Mouse (Mus musculus): Measurements from ENCODE around the gene Fbxo9.

DNA sequence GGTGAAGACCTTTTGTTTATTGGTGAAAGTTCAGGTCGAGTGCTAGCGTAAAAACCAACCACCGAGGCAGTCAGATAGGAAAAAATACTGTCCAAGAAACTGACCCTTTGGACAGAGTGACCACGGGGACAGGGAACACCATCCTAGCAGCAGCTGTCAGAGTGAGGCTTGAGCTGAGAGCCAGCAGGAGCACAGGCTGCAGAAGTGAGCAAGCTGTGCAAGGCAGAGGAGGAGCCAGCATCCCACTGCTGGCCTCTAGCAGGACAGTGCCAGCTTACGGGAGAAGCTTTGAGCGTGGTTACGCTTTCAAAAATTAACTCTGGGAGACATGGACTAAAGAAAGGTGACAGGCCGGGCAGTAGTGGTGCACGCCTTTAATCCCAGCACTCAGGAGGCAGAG lies 21.1 kb downstream of the Fbxo9 start:
- TF ChIP-seq GATA1 (IDR thresholded peaks at IDR 0.05; ENCODE audit: low read length) (no peak), TAL1 (IDR thresholded peaks at IDR 0.05; ENCODE audit: low read length) (no peak)

Measured in erythroblast, embryonic 14.5 days (primary cell).